Mouse (Mus musculus) MEL (cell line): Measurements from ENCODE around the gene Pax8.

Source experiments
- CHD2 ChIP-seq: IDR thresholded peaks from 2 replicates; pipeline ENCODE4 v1.6.1; 2011; ENCODE audit warnings: low read length, improper control_type of control experiment
- CTCF ChIP-seq, 3 experiments: IDR thresholded peaks in 2 of 3; conservative IDR thresholded peaks in 1 of 3; 2 replicates each; pipeline ENCODE4 v1.5.1; 2011 to 2012; ENCODE audit warnings: low read length in 3 of 3, low read depth in 2 of 3, mild to moderate bottlenecking in 2 of 3, improper control_type of control experiment in 1 of 3, inconsistent platforms in 1 of 3, mixed read lengths in 1 of 3, moderate library complexity in 1 of 3; ENCODE audit not compliant: control insufficient read depth in 1 of 3, insufficient read depth in 1 of 3, poor library complexity in 1 of 3, severe bottlenecking in 1 of 3
- GATA1 ChIP-seq: IDR thresholded peaks from 2 replicates; pipeline ENCODE4 v1.6.1; 2011; ENCODE audit warnings: low read depth, low read length, improper control_type of control experiment
- ZC3H11A ChIP-seq: IDR thresholded peaks from 2 replicates; pipeline ENCODE4 v1.6.1; 2012; ENCODE audit warnings: low read depth, mild to moderate bottlenecking, inconsistent platforms, low read length, improper control_type of control experiment

- TF ChIP-seq ZC3H11A (no peak), CHD2 (no peak), GATA1 (no peak), CTCF (IDR thresholded peaks at IDR 0.05 in 2 of 3, conservative IDR thresholded peaks at IDR 0.05 in 1 of 3; ENCODE audit: control insufficient read depth in 1 of 3, insufficient read depth in 1 of 3, low read depth in 2 of 3, low read length in 3 of 3, poor library complexity in 1 of 3, severe bottlenecking in 1 of 3) (no peak)
Observed at GRCm38 (mm10) chr2:24449111-24449510, 26.3 kb downstream of the Pax8 start.
